Mouse (Mus musculus) thymus, postnatal 10 days (tissue): ENCODE results near the gene Thsd1.

ENCODE experiments used
- DNase-seq, 2 experiments: peaks; one replicate each; pipeline ENCODE4 v3.0.0; 2021; ENCODE audit warnings: low spot score in 2 of 2

Gene Thsd1

GRCm38 (mm10) chr8:22227061-22227877 is at the start of gene Thsd1:
Gene Thsd1, plus strand, starts transcription at chr8:22227313.
- DNase-seq = peak in 1 of 2 experiments; percentile 5

- no peak for DNase-seq
Observed at GRCm38 (mm10) chr8:22184884-22185283, 42.2 kb upstream of the Thsd1 start.

- DNase-seq = peak; percentile 79 to 82
Observed at GRCm38 (mm10) chr8:22185431-22186397, 41.4 kb upstream of the Thsd1 start, which contains the start of gene Ckap2. Gene Ckap2, minus strand, starts transcription at chr8:22185819.

DNA sequence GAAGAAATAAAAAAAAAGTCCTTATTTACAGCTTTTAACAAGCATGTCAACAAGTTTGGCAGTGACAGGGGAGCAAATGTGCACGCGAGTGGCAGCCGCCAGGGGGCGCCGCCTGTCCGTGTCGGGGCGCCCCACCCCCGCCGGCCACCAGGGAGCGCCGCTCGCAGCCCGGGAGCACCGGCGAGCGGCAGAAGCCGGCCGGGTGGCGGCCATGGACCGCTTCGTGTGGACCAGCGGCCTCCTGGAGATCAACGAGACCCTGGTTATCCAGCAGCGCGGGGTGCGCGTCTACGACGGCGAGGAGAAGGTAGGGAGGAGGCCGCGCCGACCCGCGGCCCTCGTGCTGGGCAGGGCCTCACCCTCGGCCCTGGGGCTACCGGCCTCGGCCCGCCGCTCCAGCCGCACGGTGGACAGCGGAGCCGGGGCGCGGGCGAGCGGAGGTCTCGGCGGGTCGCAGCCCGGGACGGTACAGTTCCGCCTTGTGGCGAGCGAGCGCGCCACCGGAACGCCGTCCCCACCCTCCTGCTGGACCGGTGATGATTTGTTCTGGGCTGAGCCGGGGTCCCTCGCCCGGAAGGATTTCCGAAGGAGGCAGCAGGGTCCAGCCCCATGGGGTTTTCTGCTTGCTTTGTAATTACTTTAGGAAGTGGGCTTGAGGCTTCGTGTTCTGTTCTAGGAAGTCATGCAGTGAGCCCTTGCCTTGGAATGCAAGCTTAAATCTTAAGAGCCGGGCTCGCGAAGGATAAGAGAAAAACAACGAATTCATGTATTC is 34.3 kb upstream of the Thsd1 start, which contains the start of gene Vps36:
Vps36 (plus strand) TSS at position 150 of the 772 bp plus-strand sequence.
- peak; percentile 70 to 92 for DNase-seq

- peak in 1 of 2 experiments; percentile 30 for DNase-seq
Observed at GRCm38 (mm10) chr8:22193432-22194010, 33.6 kb upstream of the Thsd1 start.

- no peak for DNase-seq
Observed at GRCm38 (mm10) chr8:22197914-22198313, 29.2 kb upstream of the Thsd1 start.

DNA sequence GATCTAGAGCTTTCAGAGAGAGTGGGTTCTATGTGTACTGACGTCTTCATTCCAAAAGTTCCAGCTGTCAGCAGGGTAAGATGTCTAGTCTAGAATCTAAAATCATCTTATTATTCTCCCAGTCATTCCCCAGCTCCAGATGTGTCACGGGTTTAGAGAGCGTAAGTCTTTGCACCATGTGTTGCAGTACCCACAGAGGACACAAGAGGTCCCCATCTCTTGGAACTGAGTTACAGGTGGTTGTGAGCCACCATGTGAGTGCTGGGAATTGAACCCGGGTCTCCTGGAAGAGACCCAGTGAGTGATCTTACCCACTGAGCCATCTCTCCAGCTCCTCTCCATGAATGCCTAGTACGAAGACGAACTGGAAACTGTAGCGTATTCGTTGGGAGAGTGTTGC is 27.6 kb upstream of the Thsd1 start:
- DNase-seq = no peak

DNA sequence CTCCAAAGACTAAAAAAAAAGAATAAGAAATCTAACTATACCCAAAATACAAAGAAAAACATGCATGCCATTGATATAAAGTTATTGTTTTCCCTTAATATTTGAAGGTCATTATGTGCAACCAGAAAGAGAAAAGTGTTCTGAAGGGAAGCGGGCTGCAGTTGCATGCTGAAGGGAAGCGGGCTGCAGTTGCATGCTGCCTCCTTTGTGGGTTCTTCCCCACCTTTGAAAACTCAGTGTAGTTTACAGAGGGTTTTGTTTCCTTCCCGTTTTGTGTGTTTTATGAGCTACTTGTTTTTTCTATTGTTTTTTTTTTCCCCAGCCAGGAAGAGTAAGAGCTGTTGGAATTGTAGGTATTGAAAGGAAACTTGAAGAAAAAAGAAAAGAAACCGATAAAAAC is 19.6 kb upstream of the Thsd1 start:
- DNase-seq = no peak

GRCm38 (mm10) chr8:22209012-22209411 is 18.1 kb upstream of the Thsd1 start:
- no peak for DNase-seq

- DNase-seq = no peak
Observed at GRCm38 (mm10) chr8:22214826-22215225, 12.3 kb upstream of the Thsd1 start.

GRCm38 (mm10) chr8:22226361-22226760 is 752 bp upstream of the Thsd1 start:
- DNase-seq = no peak

GRCm38 (mm10) chr8:22228621-22229020 is 1.5 kb downstream of the Thsd1 start:
- DNase-seq = peak in 1 of 2 experiments; percentile 22

DNA sequence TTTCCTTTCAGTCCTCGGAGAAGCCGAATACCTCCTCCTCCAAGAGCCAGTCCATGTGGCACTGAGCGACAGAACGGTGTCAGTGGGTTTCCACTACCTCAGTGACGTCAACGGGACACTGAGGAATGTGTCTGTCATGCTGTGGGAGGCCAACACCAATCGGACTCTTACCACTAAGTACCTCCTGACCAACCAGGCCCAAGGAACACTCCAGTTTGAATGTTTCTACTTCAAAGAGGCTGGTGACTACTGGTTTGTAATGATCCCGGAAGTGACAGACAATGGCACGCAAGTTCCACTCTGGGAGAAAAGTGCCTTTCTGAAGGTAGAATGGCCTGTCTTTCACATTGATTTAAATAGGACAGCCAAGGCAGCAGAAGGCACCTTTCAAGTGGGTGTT is 15.9 kb downstream of the Thsd1 start:
- DNase-seq = no peak

GRCm38 (mm10) chr8:22245663-22246062 is 18.6 kb downstream of the Thsd1 start:
- DNase-seq = no peak

DNA sequence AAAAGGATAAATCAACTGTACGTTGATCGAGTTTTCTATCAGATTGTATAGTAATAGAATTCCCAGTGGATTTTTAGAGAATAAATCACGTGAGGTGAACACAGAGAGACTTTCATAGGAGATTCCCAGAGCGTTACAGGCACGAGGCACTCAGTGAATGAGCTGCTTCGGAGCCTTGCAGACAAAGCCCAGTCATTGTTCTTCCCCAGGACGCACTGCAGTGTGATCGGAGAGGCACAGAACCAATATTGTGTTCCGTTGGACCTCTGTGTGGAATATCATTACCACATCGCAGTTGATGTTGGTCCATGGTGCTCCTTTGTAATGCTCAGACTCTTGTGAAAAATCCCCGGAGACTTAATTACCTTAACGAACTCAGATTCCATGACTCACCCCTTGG is 20.8 kb downstream of the Thsd1 start:
- DNase-seq = no peak

DNA sequence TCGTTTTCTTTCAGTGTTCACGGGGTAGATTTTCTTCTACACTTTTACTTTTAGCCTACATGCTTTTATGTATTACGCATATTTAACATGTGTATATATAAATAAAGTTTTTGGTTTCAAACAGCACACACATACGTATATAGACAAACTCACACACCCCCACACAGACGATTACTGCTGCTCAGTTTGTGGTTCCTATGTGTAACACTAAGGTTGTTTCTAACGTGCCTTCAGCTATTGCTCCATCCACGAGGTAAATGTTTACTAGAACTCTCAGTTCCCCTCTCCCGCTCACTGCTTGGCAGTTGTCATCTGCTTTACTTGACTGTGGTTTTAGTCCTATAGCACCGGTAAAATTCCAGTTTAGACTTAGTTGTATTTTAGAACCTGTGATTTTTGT is 22.0 kb downstream of the Thsd1 start:
- no peak for DNase-seq

- DNase-seq = no peak
Observed at GRCm38 (mm10) chr8:22258946-22259450, 31.9 kb downstream of the Thsd1 start.

DNA sequence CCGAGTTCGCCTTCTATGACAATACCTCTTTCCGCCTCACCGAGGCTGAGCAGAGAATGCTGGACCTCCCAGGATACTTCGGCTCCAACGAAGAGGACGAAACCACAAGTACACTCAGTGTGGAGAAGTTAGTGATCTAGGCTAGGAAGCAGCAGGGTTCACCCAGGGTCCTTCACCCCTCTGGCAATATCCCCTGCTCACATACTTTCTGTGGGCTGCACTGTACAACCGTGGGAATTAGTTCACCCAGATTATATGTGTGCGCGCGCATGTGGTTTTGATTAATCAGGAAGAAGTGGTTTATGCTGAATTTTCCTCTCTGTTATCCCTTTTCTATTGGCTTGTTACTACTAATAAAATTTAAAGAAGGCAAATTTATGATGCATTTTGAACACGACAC is 32.4 kb downstream of the Thsd1 start:
- DNase-seq = no peak

GRCm38 (mm10) chr8:22260091-22260722 is 33.1 kb downstream of the Thsd1 start:
- no peak for DNase-seq

- DNase-seq = no peak
Observed at GRCm38 (mm10) chr8:22262267-22262666, 35.2 kb downstream of the Thsd1 start.
